ENCODE assay signal across 19 mouse cellular contexts in the genomic region with DNA sequence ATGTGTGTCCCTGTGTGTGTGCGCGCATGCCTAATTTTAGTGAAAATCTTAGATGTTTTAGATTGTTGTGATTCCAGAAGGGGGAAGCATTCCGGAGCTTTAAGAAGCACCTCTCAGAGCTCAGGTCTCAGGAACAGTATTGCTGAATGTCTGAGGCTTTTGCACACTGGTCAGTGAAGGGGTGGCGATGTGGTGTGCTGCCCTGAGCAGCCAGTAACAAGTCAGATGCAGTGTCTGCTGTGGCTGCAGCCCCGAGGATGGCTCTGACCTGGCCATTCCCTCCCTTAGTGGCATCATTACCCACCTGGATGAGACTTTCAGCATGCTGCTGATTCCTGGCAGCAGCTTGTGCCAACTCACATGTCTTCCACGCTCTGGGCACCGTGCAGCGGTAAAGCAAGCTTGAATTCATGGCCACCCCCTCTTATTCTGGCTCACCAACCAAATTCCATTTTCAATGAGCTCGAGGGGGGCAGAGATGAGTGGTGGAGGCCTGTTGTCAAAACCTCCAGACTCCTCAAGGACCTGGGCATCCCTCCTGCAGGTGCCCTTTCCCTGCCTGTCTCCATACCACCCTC. TPM values are rescaled to one million over a fixed set of nuclear protein-coding genes. Genes with fewer than 3 reads are reported as not detected.
DNase-seq lines count a peak whose midpoint lies in the region; ATAC-seq and TF ChIP-seq lines count a peak whose summit lies in the region.
"Had no signal": no experiment of that assay in that cellular context is flagged by ENCODE, and none has a peak within 500 bp of the region (broad histone marks: within the 10 kb centered on the region; RNA-seq: fewer than 3 reads in every experiment).

No protein-coding gene starts in this region.

- no peak overlapping the region for H3K9ac ChIP-seq in embryonic facial prominence, embryonic 12.5 days
- H3K9ac ChIP-seq in limb, embryonic 13.5 days = no peak overlapping the region
- H3K9ac ChIP-seq: forebrain, embryonic 13.5 days; liver, embryonic 14.5 days; neural tube, embryonic 13.5 days had no signal

- peak overlapping the region; percentile 51 for H3K27ac ChIP-seq in embryonic facial prominence, embryonic 12.5 days
- H3K27ac ChIP-seq in limb, embryonic 13.5 days = peak overlapping the region; percentile 34; the same call in 1 of the 2 replicates
- H3K27ac ChIP-seq: forebrain, embryonic 13.5 days; gastrocnemius, adult 2 months; liver, embryonic 14.5 days; neural tube, embryonic 13.5 days had no signal

- peak; percentile 86 for DNase-seq in heart, adult 11 months
- DNase-seq in heart, postnatal 14 days = no peak
- peak; percentile 12 for DNase-seq in lung, adult 2 months
- no peak for DNase-seq in lung, postnatal 25 days (ENCODE audit: low spot score)
- DNase-seq in left cerebral cortex, adult 18-20 months (ENCODE audit: low spot score in 2 of 2) = no peak
- DNase-seq in B cell, adult 2 months = no peak
- DNase-seq: cerebellum, adult 18-20 months; gastrocnemius, adult 2 months; heart, adult 18-20 months; layer of hippocampus, adult 9-11 months; thymus, adult 2 months had no signal

- H3K36me3 ChIP-seq in embryonic facial prominence, embryonic 12.5 days = peaks cover 20% of the 10 kb centered on the region
- peaks cover 39% of the 10 kb centered on the region for H3K36me3 ChIP-seq in limb, embryonic 13.5 days
- H3K36me3 ChIP-seq: G1E; neural tube, embryonic 13.5 days had no signal

- no peak overlapping the region for H3K4me2 ChIP-seq in embryonic facial prominence, embryonic 12.5 days (replicated peaks)
- no peak overlapping the region for H3K4me2 ChIP-seq in limb, embryonic 13.5 days (replicated peaks)
- H3K4me2 ChIP-seq: forebrain, embryonic 13.5 days; neural tube, embryonic 13.5 days had no signal

- no peaks in the 10 kb centered on the region for H3K4me1 ChIP-seq in lung, adult 2 months (ENCODE audit: control insufficient read depth, insufficient read depth, low read length)
- peaks cover 27% of the 10 kb centered on the region for H3K4me1 ChIP-seq in embryonic facial prominence, embryonic 12.5 days
- peaks cover 28% of the 10 kb centered on the region for H3K4me1 ChIP-seq in limb, embryonic 13.5 days
- H3K4me1 ChIP-seq: forebrain, embryonic 13.5 days; megakaryocyte, embryonic 14.5 days had no signal

- H3K27me3 ChIP-seq in embryonic facial prominence, embryonic 12.5 days = no peaks in the 10 kb centered on the region
- peaks cover 4% of the 10 kb centered on the region; the same call in 1 of the 2 replicates for H3K27me3 ChIP-seq in limb, embryonic 13.5 days
- H3K27me3 ChIP-seq: neural tube, embryonic 13.5 days had no signal

- TF ChIP-seq CTCF in lung, adult 2 months (IDR thresholded peaks at IDR 0.05; ENCODE audit: insufficient read depth, low read length) = no peak

- 66% methylated on average over 9 of the region's 9 CpGs for WGBS in lung, adult 2 months
- 66% methylated on average over 9 of the region's 9 CpGs for WGBS in embryonic facial prominence, embryonic 12.5 days
- WGBS in limb, embryonic 13.5 days = 73% methylated on average over 9 of the region's 9 CpGs

- intact Hi-C loops in heart, postnatal 14 days (cut with DNase I) = no loop called here

- no peak overlapping the region for H3K4me3 ChIP-seq in lung, adult 2 months (replicated peaks; ENCODE audit: extremely low read depth, low read depth, low read length)
- H3K4me3 ChIP-seq in embryonic facial prominence, embryonic 12.5 days = no peak overlapping the region
- no peak overlapping the region for H3K4me3 ChIP-seq in limb, embryonic 13.5 days
- H3K4me3 ChIP-seq: forebrain, embryonic 13.5 days; gastrocnemius, adult 2 months; megakaryocyte, embryonic 14.5 days; neural tube, embryonic 13.5 days had no signal

- H3K9me3 ChIP-seq in embryonic facial prominence, embryonic 12.5 days = no peaks in the 10 kb centered on the region
- 0 out of 2 replicates have a peak, but pooled peaks cover 4% of the 10 kb centered on the region for H3K9me3 ChIP-seq in limb, embryonic 13.5 days
- H3K9me3 ChIP-seq: forebrain, embryonic 13.5 days; G1E; neural tube, embryonic 13.5 days had no signal

- TF ChIP-seq POLR2A in lung, adult 2 months (IDR thresholded peaks at IDR 0.05; ENCODE audit: borderline replicate concordance, extremely low read depth, low read depth, low read length) = no peak

- no peak for ATAC-seq in embryonic facial prominence, embryonic 12.5 days (ENCODE audit: insufficient number of reproducible peaks, insufficient read depth, low FRiP score, low TSS enrichment)
- no peak for ATAC-seq in limb, embryonic 13.5 days (ENCODE audit: low FRiP score, low read depth)

RNA-seq across cellular contexts. Expression of a gene that starts 44.2 kb away (rescaled TPM):
- 1 to 10 TPM; 2.5 to 4.4 TPM for total RNA-seq in heart, postnatal 14 days (2021)
- 11.6 and 12.9 TPM in 2 replicates for polyA plus RNA-seq in lung, adult 2 months (2012; rRNA removed)
- 64.4 and 65.0 TPM in 2 replicates for polyA plus RNA-seq in embryonic facial prominence, embryonic 12.5 days (2016; fragmentation: Nextera tagmentation; extraction: Ambion mirVana)
- 59.2 and 63.3 TPM in 2 replicates for polyA plus RNA-seq in limb, embryonic 13.5 days (2015; fragmentation: Nextera tagmentation; extraction: Ambion mirVana)
- 1 to 10 TPM; 1.1 to 1.8 TPM for total RNA-seq in left cerebral cortex, adult 18-20 months (2021)
- total RNA-seq: monocyte, adult 5-6 weeks had no signal
- polyA plus RNA-seq: G1E had no signal

Comparison
In these comparisons a context has a peak if more than half of its experiments do, and no peak if none do; other contexts are left out.
1. DNase-seq: peak in heart, adult 11 months (single experiment) and lung, adult 2 months (single experiment); none in heart, postnatal 14 days (0 of 2), lung, postnatal 25 days (single experiment), left cerebral cortex, adult 18-20 months (0 of 2) and B cell, adult 2 months (0 of 2).